Mouse (Mus musculus) heart, adult 8-10 months (tissue): ENCODE data around the gene A930017K11Rik. TPM values are rescaled to one million over a fixed set of nuclear protein-coding genes. Genes with fewer than 3 reads are reported as not detected.

Source experiments
- DNase-seq: peaks from one replicate; pipeline ENCODE4 v3.0.0; 2022; ENCODE audit warnings: low spot score
- total RNA-seq, 4 experiments: library from RNA; stranded (reverse); gene quantifications; 2 replicates each; pipeline ENCODE4 v1.2.4; 2022

The A930017K11Rik gene
- total RNA-seq: under 1 TPM; 0.24 to 0.85 (median 0.36) TPM

- DNase-seq: no peak
These were observed at the start of gene A930017K11Rik for GRCm38 (mm10) chr17:25951803-25952623. TSS of gene A930017K11Rik (minus strand) at chr17:25952565.

- no peak for DNase-seq
These were observed 46.1 kb upstream of the A930017K11Rik start for GRCm38 (mm10) chr17:25998425-25998824.

GRCm38 (mm10) chr17:25993489-25993888, 41.1 kb upstream of the A930017K11Rik start:
- no peak for DNase-seq

- no peak for DNase-seq
These were observed 39.9 kb upstream of the A930017K11Rik start for GRCm38 (mm10) chr17:25992274-25992673.

GRCm38 (mm10) chr17:25990331-25990730, 38.0 kb upstream of the A930017K11Rik start:
- DNase-seq: no peak

GRCm38 (mm10) chr17:25985306-25986294, 33.2 kb upstream of the A930017K11Rik start, which contains the start of gene Capn15:
TSS of gene Capn15 (minus strand) at chr17:25985796.
- DNase-seq: peak; percentile 94

GRCm38 (mm10) chr17:25984556-25985305, 32.4 kb upstream of the A930017K11Rik start:
- DNase-seq: no peak

GRCm38 (mm10) chr17:25984066-25984465, 31.7 kb upstream of the A930017K11Rik start:
- no peak for DNase-seq

GRCm38 (mm10) chr17:25982913-25983312, 30.5 kb upstream of the A930017K11Rik start:
- no peak for DNase-seq

GRCm38 (mm10) chr17:25980854-25981253, 28.5 kb upstream of the A930017K11Rik start:
- peak; percentile 42 for DNase-seq

- no peak for DNase-seq
These were observed 27.7 kb upstream of the A930017K11Rik start for GRCm38 (mm10) chr17:25979829-25980738.

GRCm38 (mm10) chr17:25970954-25971707, 18.8 kb upstream of the A930017K11Rik start:
- no peak for DNase-seq

- no peak for DNase-seq
These were observed 18.1 kb upstream of the A930017K11Rik start for GRCm38 (mm10) chr17:25970448-25970847.

GRCm38 (mm10) chr17:25968176-25968575, 15.8 kb upstream of the A930017K11Rik start:
- no peak for DNase-seq

GRCm38 (mm10) chr17:25967652-25968051, 15.3 kb upstream of the A930017K11Rik start:
- DNase-seq: peak; percentile 24

GRCm38 (mm10) chr17:25964271-25964670, 11.9 kb upstream of the A930017K11Rik start:
- no peak for DNase-seq

- no peak for DNase-seq
These were observed 10.1 kb upstream of the A930017K11Rik start for GRCm38 (mm10) chr17:25962413-25962905.

GRCm38 (mm10) chr17:25961566-25961965, 9.2 kb upstream of the A930017K11Rik start:
- DNase-seq: no peak
